Mouse (Mus musculus) spleen, embryonic (tissue): Measurements from ENCODE around the gene Arel1.

Experiments used
- CTCF ChIA-PET: fragments of 350-600 bp; sonication (Branson Sonifier 250); formaldehyde crosslinking; loops from one replicate; lab custom pipeline; 2022; lab: Charles Lee

Gene Arel1

GRCm38 (mm10) chr12:84907627-84908480, 62.8 kb downstream of the Arel1 start:
- CTCF ChIA-PET, result no interaction called here

GRCm38 (mm10) chr12:84907024-84907626, 63.6 kb downstream of the Arel1 start:
- CTCF ChIA-PET, result no interaction called here

GRCm38 (mm10) chr12:84904399-84904798, 66.3 kb downstream of the Arel1 start:
- CTCF ChIA-PET, result no interaction called here

- CTCF ChIA-PET, result no interaction called here
Observed at GRCm38 (mm10) chr12:84900317-84900716, 70.4 kb downstream of the Arel1 start.

GRCm38 (mm10) chr12:84897322-84897721, 73.4 kb downstream of the Arel1 start:
- CTCF ChIA-PET, result no interaction called here

GRCm38 (mm10) chr12:84896235-84896634, 74.5 kb downstream of the Arel1 start:
- CTCF ChIA-PET, result interaction anchor here (0.7 kb wide), 1 partner anchor 73 kb away, joined by 3 read pairs; no protein-coding TSS in a partner anchor

- CTCF ChIA-PET, result interaction anchor here (0.6 kb wide), 1 partner anchor 135 kb away, joined by 3 read pairs; no protein-coding TSS in a partner anchor
Observed at GRCm38 (mm10) chr12:84893648-84894628, 76.8 kb downstream of the Arel1 start.

- CTCF ChIA-PET, result no interaction called here
Observed at GRCm38 (mm10) chr12:84890289-84890688, 80.4 kb downstream of the Arel1 start.

- CTCF ChIA-PET, result no interaction called here
Observed at GRCm38 (mm10) chr12:84885107-84885876, 85.4 kb downstream of the Arel1 start.

GRCm38 (mm10) chr12:84884423-84885076, 86.2 kb downstream of the Arel1 start:
- CTCF ChIA-PET, result no interaction called here

GRCm38 (mm10) chr12:84882796-84883195, 87.9 kb downstream of the Arel1 start:
- CTCF ChIA-PET, result no interaction called here

GRCm38 (mm10) chr12:84880091-84880490, 90.6 kb downstream of the Arel1 start:
- CTCF ChIA-PET, result no interaction called here

- CTCF ChIA-PET, result interaction anchor here (1.0 kb wide), 1 partner anchor 223 kb away, joined by 3 read pairs; no protein-coding TSS in a partner anchor
Observed at GRCm38 (mm10) chr12:84876481-84877121, 94.1 kb downstream of the Arel1 start, which contains the start of gene Ltbp2. Ltbp2 (minus strand) TSS chr12:84876532.

- CTCF ChIA-PET, result interaction anchor here (1.0 kb wide), 1 partner anchor 222 kb away, joined by 3 read pairs; no protein-coding TSS in a partner anchor
Observed at GRCm38 (mm10) chr12:84875761-84876480, 94.8 kb downstream of the Arel1 start.

GRCm38 (mm10) chr12:84873434-84873833, 97.3 kb downstream of the Arel1 start:
- CTCF ChIA-PET, result interaction anchor here (0.7 to 0.8 kb wide), 2 partner anchors 116 to 1510 kb away, joined by 4 to 11 read pairs; no protein-coding TSS in a partner anchor

- CTCF ChIA-PET, result no interaction called here
Observed at GRCm38 (mm10) chr12:84872310-84872709, 98.4 kb downstream of the Arel1 start.
